Mouse (Mus musculus) CH12F3 (cell line): ENCODE measurements around the gene Nod2.
"Not testable (repeated sequence)": the region's sequence is repeated elsewhere in the genome, so short reads cannot be mapped to it uniquely, and the experiment has no call there.

Source experiments
- in situ Hi-C: fragments of 300-500 bp; cut with MboI; formaldehyde crosslinking; loops from 2 replicates; pipeline ENCODE4 v1.14.3; 2020; ENCODE audit warnings: low sequenced_read_pairs

Nod2 gene

DNA sequence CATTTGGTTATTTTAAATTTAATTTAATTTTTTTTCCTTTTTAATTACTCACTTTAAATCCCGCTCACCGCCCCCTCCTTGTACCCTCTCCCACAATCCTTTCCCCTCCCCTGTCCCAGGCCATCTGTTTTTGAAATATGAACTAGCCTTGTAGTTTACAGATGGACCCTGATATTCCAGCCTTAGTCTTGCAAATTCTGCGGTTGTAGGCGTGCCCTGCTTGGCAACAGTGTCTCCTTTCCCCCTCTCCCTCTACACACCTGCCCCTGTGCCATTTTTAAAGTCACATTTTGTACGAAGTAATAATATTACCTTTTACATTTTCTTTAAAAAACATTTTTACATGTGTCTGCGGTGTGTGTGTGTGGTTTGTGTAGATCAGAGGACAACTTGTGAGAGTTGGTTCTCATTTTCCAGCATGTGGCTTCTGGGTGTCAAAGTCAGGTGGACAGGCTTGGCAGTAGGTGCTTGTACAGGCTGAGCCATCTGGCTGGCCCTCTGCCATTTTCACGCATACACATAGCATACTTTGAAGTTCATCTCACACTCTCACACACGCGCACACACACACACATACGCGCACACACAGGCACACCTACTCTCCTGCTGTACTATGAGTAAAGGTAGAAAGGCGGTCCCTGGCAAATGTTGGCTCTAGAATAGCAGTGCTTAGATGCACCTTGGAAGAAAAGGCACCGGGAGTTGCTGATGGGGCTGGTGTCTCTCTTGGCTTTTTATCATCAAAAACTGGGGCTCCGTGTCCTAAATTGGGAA, 18.9 kb upstream of the Nod2 start:
- in situ Hi-C loops = no loop called here

DNA sequence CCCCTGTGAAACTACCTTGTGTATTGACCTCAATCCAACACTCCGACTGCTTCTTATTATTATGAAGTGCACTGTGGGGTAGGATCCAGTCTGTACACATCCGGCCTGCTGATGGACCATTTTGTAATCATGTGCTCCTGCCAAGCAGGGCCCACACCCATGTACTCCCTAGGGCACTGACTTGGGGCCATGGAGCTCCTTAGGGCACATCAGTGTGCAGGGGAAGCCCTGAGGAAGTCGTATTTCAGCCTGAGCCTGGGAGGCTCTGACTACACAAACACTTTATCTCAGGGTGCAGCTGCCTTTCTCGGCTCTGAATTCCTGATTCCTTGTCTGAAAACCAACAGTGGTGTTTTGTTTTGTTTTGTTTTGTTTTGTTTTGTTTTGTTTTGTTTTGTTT, 16.9 kb upstream of the Nod2 start:
- in situ Hi-C loops = loop anchor here (5.0 kb wide), 1 partner anchor 72 kb away; no protein-coding TSS in a partner anchor

DNA sequence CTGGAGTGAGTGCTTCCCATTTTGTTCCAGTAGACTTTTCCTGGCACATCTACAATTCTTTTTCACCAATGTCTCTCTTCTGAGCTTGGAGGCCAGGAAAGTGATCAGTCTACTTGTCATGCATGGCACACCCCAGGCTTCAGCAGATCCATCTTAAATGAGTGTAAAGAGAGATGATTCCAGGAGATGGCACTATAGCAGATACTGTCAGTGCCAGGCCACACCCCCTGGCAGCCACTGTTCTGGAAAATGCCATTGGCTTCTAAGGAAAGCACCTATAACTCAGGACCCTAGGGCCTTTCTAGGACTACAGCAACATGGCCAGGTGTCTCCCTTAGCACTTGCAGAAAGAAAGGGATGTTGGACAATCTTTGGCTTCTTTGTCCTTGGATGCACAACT, 16.0 kb upstream of the Nod2 start:
- in situ Hi-C loops = loop anchor here (5.0 kb wide), 1 partner anchor 71 kb away; no protein-coding TSS in a partner anchor

DNA sequence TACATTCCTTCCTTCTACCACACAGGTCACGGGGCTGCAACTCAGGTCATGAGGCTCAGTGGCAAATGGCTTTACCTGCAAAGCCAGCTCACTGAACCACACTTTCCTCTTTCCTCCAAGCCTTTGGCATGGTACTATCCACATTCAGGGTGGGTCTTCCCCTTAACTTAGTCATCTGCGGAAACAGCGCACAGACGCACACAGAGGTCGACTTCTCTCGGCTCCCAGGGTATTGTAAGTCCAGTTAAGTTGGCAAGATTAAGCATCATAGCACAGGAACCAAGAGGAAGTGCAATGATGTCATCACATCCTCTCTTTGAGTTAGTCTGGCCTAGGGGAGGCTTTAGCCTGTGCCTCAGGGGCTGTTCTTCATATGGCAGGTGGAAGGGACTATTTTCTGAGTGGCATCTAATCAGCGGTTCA, 13.8 kb upstream of the Nod2 start:
- in situ Hi-C loops = loop anchor here (5.0 kb wide), 1 partner anchor 69 kb away; no protein-coding TSS in a partner anchor

DNA sequence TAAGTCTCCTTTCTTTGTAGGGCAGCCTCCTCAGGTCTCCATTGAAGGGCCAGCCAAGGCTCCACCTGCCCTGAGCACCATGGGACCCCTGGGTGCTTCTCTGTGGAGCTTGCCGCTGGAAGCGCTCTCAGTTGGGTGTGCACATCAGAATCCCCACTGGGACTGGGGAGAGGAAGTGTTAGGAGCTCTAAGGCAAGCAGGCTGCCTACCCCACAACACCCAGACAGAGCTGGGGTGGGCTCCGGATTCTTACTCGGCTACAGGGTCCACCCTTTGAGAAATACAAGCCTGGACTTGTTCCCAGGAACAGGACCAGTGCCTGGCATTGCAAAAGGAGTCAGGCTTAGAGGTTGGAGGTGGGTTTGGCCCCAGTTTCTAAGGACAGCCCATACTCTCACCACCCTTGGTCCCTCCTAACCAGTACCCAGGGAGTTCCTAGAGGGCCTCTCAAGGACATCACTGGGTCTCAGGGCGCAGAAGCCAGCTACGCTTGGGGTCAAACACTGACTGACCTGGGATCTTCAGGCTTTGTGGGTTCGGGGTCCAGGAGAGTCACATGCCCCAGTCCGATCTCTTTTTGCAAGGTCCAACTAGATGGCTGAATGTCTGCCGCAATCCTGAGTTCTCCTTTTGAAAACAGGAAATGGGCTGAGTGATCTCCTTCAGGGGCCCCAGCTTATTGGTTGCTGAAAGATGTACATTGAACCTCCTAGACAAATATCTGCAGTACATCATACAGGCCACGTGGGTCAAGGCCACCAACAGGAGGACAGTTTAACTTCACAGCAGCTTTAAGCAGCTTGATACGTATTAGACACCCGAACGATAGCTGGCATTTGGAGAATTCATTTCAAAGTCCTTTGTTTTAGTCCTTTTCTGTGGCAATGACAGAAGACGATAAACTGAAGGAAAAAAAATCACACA, 11.4 kb upstream of the Nod2 start, which contains the start of gene Snx20:
Gene Snx20 (minus strand): TSS at position 655 of the 924 bp plus-strand sequence.
- in situ Hi-C loops = no loop called here

DNA sequence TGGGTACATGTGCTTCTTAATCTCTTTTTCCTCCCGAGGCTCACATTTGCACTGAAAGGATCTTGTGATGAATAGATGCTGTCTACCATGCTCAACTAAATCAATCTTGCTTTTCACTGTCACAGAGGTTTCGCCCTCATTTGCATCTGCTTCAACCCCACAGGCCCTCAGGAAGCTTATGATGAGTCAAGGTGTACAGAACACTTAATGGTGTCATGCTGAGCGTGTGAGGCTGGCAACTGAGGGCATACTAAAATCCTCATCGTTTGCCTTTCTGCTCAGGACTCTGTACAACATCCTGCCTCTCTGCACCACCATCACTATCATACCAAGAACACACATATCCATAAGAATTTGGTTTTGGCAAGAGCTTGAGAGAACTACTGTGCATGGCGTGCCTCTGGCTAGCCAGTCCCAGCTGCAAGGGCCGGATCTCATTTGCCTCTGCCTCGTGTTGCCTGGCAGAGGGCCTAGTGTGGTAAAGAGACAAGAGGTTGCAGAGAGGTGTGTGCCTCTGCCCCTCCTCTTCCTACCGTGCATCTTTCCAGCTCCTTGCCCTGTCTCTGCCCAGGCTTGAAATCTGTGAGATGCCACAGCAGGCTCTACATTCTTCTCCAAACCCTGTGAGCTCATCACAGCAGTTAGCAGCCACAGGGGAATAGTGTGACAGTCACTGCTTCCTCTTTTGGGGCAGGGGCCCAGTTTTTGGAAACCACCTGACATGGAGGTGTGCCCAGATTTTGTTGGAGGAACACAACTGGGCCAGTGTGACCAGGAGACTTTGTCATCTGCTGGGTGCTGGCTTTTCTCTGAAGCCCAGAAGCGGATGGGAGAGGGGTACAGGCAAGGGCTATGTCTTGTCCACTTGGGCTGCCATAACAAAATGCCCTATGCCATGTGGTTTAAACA, 9.8 kb upstream of the Nod2 start:
- in situ Hi-C loops = no loop called here

DNA sequence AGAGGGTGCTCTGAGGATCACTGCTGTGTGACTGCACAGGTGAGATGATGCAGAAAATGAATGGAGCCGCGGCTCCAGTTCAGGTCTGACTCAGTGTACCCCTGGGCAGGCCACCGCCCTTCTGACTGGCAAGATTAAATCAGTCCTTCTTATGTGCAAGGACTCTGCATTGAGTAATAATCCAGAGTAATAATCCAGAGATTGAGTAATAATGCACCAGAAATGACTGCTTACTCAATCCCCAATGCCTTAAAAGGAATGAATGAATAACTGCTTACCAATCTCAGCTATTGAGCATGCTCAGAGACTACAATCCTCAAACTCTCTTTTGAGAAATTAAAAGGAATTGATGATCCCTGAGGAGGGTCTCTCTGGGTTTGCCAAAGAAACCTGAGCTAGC, 8.2 kb upstream of the Nod2 start:
- in situ Hi-C loops = no loop called here

DNA sequence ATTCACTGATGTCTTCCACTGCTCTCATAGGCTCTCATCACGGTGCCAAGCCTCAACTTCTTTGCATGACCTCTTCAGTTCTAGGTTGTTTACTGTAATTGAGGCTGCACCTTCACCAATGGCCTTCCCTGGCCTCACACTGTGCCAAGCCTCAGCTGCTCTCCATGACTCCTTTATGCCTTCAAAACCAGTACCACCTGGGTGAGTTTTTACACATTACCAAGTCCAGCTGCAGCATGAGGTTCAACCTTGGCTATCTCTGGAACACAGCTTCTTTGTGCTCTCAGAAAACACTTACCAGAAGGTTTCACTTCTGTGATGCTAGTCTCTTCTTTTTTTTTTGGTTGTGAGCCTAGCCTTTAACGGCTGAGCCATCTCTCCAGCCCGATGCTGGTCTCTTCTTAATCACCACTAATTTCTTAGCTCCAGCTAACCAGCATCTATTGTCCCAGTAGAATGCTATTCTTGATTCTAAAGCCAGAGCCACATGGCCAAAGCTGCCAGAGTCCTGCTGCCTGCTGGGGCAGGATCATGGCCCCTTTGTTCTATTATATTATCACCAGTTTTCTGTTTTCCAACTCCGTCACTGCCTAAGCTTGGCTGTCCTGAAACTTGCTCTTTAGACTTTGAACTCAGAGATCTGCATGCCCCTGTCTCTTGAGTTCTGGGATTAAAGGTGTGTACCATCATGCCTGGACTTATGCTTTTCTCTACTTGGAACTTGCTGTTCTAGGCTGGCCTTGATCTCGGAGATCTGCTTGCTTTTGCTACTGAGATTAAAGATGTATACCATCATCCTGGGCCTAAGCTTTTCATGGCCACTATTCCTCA, 4.2 kb upstream of the Nod2 start:
- in situ Hi-C loops = no loop called here

DNA sequence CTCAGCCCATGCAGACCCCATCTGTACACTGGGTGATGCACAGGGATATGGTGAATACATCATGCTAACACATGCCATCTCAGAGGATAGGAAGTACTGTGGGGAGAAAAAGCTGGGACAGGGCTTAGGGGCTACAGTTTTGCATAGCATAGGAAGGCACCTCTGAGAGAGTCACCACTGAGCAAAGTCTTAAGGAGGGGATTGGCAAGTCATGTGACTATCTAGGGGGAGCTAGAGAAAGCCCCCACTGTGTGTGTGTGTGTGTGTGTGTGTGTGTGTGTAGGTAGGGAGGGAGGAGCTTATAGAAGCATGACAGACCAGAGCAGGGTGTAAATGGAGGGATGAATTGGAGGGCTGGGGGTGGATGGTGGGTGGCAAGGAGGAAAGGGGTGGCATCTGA, 1.2 kb downstream of the Nod2 start:
- in situ Hi-C loops = no loop called here

DNA sequence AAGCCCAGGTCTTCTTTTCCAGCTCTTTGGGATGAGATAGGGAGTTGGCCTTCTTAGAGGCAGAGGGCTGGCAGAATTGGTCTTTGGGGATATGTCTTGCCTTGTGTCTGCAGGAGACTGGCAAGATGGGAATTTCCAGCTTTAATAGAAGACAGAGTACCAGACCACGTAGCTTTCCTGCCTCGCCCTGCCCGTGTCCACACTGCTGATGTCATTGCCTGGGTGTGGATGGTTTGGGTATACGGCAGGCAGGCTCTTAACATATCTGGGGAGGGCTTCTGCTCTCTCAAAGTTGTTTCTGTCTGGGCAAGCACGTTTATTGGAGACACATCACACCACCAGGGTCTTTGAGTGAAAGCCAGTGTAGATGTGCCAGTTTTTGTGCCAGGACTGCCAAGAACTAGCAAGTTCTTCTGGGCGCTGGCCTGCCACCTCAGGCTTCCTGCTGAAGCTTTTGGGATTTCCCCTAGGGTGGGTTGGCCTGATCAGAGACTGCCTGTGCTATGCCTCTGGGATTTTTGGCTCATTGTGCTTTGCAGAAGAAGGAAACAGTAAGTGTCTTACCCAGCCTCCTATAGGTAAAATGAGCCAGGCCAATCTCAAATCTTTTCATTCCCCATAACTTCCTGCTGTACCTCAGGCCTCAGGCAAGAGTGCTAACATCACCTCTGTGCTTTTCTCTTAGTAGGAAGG, 3.0 kb downstream of the Nod2 start:
- in situ Hi-C loops = no loop called here

DNA sequence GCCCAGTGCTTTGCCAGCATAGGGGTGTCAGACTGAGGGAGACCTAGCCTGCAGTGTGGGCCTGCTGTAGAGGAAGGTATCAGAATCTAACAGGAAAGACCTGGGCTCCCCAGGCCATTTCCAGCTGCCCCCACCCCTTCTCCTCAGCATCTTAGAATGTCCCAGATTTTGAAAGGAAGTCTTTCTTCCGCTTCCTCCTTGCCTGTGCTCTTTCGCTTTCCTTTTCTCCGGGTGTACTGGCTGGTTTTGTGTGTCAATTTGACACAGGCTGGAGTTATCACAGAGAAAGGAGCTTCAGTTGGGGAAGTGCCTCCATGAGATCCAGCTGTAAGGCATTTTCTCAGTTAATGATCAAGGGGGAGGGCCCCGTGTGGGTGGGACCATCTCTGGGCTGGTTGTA, 4.0 kb downstream of the Nod2 start:
- in situ Hi-C loops = not testable (repeated sequence)

DNA sequence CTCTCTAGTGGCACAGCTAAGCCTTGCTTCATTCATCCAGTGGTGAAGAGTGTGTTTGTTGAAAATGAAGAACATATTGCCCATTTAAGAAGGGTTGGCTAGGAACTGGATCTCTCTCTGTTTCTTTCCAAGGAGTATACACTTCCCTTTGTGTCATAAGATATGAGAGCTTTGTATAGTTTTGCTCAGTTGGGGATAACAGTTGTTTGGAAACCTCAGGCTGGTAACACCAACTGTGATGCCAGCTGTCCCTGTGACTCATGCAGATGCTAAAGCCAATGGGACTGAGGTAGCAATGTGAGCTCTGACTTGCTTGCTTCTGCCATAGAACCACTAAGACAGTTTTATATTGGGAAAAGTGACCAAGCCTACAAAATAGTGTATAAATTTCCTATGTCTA, 8.2 kb downstream of the Nod2 start:
- in situ Hi-C loops = no loop called here

DNA sequence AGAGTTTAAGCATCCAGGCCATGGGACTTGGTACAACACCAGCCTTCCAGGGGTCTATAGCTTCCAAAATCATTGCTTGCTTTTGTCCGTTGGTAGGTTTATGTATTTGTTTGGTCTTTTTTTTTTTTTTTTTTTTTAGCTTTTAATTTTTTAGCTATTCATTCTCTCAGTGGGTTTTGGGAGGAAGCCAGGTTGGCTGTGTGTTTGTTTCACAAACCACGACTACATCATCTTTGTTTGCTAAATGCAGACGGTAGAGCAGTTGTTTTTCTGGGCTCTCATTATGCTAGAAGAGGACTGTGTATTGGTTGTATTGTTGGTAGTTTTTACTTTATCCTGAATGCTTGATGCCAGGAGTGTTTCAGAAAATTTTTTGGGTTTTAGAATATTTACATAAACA, 12.8 kb downstream of the Nod2 start:
- in situ Hi-C loops = no loop called here

DNA sequence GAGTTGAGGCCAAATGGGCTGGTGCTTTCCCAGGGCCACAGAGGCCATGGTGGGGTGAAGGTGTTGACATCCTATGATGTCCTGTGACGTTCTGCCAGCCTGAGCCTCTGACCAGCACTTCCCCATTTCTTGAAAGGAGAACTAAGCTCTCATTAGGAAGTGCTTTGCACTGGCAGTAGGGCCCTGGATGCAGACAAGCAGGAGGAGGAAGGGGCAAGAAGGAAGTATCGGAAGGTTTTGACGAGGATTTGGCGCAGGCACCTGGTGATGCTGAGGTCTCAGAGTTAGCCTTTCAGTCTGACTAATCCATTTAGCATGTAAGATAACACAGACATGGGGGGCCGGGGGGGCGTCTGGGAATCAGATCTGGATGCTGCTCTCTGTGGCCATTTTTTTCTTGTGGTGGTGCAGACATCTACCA, 15.3 kb downstream of the Nod2 start:
- in situ Hi-C loops = no loop called here

DNA sequence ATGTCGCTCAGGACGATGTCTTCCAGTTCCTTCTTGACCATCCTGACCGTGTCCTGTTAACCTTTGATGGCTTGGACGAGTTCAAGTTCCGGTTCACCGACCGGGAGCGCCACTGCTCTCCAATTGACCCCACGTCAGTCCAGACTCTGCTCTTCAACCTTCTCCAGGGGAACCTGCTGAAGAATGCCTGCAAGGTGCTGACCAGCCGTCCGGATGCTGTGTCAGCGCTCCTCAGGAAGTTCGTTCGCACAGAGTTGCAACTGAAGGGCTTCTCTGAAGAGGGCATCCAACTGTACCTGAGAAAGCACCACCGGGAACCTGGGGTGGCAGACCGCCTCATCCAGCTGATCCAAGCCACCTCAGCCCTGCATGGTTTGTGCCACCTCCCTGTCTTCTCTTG, 17.0 kb downstream of the Nod2 start:
- in situ Hi-C loops = no loop called here

DNA sequence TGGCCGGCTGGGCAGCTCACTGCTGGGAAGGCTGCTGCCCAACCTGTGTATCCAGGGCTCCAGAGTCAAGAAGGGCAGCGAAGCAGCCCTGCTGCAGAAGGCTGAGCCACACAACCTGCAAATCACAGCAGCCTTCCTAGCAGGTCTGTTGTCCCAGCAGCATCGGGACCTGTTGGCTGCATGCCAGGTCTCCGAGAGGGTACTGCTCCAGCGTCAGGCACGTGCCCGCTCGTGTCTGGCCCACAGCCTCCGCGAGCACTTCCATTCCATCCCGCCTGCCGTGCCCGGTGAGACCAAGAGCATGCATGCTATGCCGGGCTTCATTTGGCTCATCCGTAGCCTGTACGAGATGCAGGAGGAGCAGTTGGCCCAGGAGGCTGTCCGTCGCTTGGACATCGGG, 17.8 kb downstream of the Nod2 start:
- in situ Hi-C loops = no loop called here

DNA sequence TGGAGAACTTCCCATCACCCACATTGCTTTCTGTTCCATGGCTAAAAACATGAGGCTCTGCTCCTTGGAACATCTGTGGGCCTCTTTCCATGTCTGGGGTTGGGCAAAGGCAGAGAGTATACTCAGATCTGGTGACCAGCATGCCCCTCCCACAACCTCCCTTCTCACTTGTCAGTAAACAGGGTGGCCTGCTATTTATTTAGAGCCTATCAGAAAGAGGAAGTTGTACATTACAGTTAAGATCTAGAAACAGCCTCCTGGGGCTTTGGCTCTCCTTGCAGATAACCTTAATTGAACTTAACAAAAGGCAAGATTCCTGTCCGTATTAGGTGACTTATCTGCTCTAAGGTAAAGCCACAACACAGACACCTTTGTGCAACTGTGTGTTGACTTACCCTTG, 19.3 kb downstream of the Nod2 start:
- in situ Hi-C loops = no loop called here

DNA sequence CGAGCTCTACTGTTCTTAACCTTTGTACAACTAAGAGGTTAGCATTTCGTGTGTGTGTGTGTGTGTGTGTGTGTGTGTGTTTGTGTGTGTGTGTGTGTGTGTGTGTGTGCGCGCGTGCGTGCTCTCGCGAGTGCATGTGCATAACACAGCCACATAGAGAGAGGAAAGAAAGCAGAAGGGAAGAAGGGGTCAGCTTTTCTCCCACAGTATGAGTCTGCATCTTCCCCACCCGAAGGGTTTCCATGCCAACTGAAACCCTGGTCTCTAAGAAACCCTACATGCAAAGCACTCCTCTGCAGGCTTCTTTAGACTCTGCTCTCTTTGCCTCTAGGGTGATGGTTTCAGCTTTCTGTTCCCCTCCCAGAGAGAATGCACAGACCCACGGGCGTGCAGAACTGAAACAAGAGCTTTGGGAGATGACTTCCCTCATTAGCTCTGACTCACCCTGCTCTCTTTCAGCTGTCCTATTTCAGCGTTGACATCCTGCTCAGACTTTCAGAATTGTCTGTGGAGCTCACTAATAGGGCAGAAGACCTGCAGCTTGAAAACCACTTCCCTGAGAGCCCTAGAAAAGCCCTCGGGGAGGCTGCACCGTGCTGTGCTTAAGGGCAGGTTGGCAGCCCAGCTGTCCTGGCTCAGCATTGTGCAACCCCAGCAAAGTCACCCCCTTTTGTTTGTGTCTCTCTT, 21.4 kb downstream of the Nod2 start:
- in situ Hi-C loops = no loop called here

DNA sequence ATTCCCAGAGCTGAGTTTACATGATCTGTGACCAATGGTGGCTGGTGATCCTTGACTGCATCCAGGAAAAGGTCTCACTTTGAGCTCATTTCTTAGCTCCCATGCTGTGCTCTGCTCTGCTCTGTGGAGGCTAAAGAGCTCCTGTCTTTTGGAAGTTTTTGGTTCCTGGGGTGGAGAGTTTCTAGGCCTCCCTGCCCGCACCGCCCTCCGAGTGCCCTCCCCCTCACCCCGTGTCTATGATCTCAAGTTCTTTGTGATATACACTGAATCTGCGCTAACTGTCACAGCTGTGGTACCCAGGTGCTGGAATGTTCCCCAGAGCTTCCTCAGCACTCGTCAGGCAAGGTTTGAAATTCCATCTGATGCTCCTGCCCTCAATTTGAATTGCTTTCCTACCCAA, 23.7 kb downstream of the Nod2 start:
- in situ Hi-C loops = no loop called here
